Mouse (Mus musculus): ENCODE results near the gene Cerk.

Gene Cerk

DNA sequence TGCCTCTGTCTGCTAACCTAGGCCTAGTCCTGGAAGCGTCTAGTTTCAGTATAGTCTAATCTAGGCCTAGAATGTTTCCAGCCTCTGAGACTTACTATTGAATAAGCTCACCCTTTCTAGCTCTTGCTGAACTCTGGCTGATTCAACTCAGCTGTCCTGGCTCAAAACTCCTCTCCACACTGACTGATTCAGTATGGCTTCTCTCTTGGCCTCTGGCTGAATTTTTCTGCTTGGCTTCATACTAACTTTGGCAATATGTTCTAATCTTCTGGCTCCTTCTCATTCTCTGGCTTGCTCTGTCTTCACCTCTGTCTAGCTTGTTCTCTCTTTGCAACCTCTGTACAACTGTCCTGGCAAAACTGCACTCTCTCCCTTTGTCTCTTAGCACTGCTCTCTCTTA, 92.7 kb downstream of the Cerk start:
- in situ Hi-C loops (cut with MboI, MseI), result no loop called here

DNA sequence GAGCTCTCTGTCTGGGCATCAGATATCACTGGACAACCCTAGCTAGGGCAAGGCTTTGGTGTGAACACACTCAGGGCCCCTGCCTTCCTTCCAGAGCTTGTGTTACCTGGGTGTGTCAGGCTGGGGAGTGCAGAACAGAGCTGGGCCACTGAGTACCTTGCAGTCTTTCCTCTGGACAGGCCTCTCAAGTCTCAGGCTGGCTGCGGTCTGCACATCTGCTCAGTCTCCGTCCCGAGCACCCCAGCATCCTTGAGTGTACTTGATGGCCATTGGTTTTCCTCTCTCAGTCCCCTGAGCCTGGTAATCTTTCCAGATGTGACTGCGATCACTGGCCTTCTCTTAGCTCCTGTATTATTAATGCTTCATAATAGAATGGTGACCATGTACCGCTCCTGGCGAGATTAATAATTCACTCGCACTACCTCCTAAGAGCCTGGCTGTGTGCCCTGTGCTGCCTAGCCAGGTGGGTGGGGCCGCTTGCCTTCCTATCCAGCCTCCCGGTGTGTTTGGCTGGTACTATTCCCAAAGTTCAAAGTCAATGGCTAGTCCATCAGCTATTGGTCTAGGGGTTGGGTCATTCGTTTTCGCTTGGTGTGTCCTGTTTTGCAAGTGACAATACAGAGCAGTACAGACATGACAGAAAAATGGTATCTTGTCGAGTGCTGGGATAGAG, 93.8 kb downstream of the Cerk start:
- in situ Hi-C loops (cut with MboI, MseI), result no loop called here

DNA sequence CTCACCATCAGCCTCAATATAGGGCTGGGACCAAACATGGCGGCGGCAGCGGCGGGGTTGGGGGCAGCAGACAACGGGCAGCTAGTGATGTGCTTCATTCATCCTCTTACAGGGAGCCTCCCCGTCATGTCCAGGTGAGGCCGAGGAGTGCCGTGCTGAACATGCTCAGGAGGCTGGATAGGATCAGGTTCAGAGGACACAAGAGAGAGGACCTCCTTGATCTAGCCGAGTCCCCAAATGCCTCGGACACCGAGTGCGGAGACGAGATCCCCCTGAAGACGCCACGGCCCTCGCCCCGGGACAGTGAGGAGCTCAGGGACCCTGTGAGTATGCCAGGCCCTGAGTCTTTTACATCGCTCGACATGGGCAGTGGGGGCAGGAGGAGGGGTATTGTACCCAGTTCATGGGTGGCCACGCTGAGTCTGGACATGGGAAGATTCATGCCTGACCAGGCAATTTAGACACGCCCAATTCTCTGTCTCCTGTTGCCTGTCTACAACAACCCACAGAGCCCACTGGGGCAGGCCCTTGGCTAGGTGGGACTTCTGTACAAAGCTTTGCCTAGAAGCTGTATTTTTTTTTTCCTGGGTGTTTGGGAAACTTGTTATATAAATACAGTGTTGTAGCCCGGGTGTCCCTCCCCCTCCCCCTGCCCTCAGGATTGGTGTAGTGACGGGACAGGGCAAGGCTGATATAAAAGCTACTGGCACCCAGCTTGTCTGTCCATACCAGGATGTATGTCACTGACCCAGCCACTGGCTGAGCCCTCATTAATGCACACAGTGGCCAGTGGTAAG, 94.5 kb downstream of the Cerk start:
- in situ Hi-C loops (cut with MboI, MseI), result no loop called here

GRCm38 (mm10) chr15:86090578-86090977, 95.4 kb downstream of the Cerk start:
- in situ Hi-C loops (cut with MboI, MseI), result no loop called here

DNA sequence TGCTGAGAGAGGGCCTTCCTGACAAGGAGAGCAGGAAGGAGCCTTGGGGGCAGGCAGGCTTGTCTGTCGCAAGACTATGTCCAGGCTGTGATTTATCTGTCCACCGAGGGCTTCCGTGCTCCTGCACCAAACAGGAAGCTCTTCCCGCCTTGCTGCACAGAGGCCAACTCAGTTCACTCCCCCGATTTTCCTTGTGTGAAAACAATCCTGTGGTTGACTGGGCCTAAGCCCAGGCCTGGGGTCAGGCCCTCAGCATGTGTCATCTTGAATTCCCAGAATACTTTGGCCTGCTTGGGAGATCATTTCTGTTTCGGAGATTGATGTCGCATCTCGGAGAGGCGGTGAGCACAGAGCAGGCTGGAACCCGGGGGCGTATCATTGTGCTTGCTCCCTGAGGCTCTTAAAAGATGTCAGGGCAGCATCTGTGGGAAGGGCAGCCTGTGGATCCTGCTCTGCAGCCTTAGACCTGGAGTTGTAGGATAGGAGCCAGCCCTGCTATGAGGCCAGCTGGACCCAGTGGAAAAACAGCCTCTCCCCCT, 95.9 kb downstream of the Cerk start:
- in situ Hi-C loops (cut with MboI, MseI), result no loop called here

Measured in T-helper 2 cell (primary cell).